Mouse (Mus musculus): ENCODE measurements at regions not wholly inside any gene's neighbourhood (a gene's known extent, or its start where the extent isn't known, plus 50 kb on each side); places are given as distances from the start of the nearest gene placed in this dataset.
A peak's percentile ranks its signal among the peaks of the same experiment; 100 is the strongest.

DNA sequence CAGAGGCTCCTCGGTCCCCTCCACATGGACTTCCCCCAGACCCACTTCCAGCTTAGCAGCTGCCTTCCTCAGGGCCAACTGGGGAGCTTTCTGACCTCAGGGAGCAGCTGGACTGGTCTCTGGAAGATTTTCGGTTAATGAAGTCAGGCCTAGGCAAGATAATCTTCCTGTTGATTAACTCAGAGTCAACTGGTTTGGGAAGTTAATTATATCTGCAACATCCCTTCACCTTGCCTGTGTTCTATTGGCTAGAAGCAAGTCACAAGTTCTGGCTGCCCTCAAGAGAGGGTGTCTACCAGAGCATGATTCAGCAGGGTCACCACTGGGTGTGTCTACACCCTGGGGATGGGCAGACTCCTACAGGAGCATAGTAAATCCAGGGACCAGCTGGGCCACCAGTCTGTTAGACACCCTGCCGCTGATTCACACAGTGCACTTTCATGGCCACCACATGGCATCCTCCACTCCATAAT lies 53.9 kb upstream of the Maml3 start:
- DNase-seq (ENCODE audit: low spot score in 2 of 2): no peak

GRCm38 (mm10) chr3:52161688-52162087 lies 56.8 kb upstream of the Maml3 start:
- no peak for DNase-seq (ENCODE audit: low spot score in 2 of 2)

GRCm38 (mm10) chr3:52163990-52164389 lies 59.1 kb upstream of the Maml3 start:
- no peak for DNase-seq (ENCODE audit: low spot score in 2 of 2)

- DNase-seq (ENCODE audit: low spot score in 2 of 2): no peak
Measured at GRCm38 (mm10) chr3:52167420-52167819, 62.5 kb upstream of the Maml3 start.

GRCm38 (mm10) chr3:52170847-52171246 lies 66.0 kb upstream of the Maml3 start:
- no peak for DNase-seq (ENCODE audit: low spot score in 2 of 2)

- no peak for DNase-seq (ENCODE audit: low spot score in 2 of 2)
Measured at GRCm38 (mm10) chr3:52171303-52171702, 66.4 kb upstream of the Maml3 start.

DNA sequence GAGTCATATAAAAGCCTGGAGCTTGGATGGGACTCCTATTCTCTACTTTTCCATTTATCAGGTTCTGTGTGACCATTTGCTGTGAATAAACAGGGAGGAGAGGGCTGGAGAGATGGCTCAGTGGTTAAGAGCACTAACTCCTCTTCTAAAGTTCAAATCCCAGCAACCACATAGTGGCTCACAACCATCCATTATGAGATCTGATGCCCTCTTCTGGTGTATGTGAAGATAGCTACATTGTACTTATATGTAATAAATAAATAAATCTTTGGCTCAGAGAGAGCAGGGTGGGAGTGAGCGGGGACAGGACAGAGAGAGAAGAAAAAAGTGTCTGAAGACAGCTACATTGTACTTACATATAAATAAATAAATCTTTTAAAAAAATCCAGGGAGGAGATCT lies 68.6 kb upstream of the Maml3 start:
- no peak for DNase-seq (ENCODE audit: low spot score in 2 of 2)

DNA sequence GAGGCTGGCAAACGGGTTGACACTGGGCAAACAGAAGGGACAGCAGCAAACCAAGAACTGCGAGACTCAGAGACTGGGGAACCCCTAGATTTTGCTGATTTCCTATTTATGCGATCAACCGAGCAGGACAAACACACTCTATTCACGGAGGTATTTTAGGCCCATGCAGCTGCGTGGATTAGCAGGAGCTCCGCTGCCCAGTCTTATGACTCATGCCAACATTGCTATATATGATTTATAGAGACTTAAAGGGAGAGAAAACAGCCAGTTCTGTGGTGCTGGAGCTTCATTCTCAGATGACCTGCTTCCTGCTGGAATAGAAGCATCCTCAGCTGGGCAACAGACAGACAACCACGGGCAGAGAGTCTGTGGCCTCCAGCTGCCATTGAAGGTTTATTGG lies 71.2 kb upstream of the Maml3 start:
- no peak for DNase-seq (ENCODE audit: low spot score in 2 of 2)

DNA sequence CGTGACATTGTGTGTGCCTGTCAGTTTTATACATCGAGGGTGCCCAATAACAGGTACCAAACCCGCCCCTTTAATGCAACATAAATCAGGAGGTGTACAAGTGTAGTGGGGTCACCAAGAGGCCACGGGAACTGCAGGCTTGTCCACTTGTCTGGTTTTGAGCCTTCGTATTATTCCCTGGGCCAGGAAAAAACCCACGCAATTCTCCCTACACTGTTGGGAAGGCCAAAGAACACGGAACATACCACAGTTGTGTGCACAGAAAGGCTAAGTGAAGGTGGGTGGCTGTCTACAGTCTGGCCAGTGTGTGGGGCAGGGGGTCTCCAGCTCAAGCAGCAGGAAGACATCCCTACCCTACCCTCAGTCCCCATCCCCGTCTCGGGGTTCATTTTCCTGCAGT lies 74.0 kb upstream of the Maml3 start:
- DNase-seq (ENCODE audit: low spot score in 2 of 2): no peak

GRCm38 (mm10) chr3:52179686-52180085 lies 74.8 kb upstream of the Maml3 start:
- DNase-seq (ENCODE audit: low spot score in 2 of 2): peak; percentile 59 to 70

GRCm38 (mm10) chr3:52180306-52180705 lies 75.4 kb upstream of the Maml3 start:
- no peak for DNase-seq (ENCODE audit: low spot score in 2 of 2)

GRCm38 (mm10) chr3:52180785-52181184 lies 75.9 kb upstream of the Maml3 start:
- DNase-seq (ENCODE audit: low spot score in 2 of 2): peak in 1 of 2 experiments; percentile 25

DNA sequence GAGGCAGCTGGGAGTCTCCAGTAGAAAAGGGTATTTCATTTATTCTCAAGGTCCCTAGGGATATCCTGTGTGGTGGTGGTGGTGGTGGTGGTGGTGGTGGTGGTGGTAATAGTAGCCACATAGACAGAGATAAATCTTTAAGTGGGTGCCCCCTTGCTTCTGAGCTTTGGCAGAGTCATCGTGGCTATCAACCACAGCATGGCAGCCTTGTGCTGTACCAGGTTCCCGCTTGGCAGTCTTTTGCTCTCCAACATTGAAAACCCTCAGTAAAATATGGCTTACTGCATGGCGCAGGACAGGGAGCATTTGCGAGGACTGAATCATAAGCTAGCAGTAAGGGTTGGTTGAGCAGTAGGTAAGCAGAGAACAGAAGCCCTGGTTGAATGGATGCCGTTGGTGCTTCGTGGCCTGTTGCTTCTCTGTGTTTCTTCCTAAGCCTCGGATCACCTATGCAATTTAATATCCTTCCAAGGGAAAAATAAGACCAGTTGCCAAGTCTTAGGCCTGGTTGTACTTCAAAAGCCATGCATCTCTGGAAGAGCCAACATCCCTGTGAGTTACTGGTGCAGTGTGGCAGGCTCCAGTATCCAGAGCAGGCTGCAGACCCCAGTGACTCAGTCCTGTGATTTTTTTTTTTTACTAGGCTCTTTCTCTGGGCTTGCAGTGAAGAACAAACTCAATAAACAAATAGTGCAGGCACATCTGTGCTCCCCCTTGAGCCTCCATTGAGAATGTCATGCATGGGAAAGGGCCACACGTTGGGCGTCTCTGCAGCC lies 76.6 kb upstream of the Maml3 start:
- no peak for DNase-seq (ENCODE audit: low spot score in 2 of 2)

- DNase-seq (ENCODE audit: low spot score in 2 of 2): no peak
Measured at GRCm38 (mm10) chr3:52184241-52184640, 79.4 kb upstream of the Maml3 start.

DNA sequence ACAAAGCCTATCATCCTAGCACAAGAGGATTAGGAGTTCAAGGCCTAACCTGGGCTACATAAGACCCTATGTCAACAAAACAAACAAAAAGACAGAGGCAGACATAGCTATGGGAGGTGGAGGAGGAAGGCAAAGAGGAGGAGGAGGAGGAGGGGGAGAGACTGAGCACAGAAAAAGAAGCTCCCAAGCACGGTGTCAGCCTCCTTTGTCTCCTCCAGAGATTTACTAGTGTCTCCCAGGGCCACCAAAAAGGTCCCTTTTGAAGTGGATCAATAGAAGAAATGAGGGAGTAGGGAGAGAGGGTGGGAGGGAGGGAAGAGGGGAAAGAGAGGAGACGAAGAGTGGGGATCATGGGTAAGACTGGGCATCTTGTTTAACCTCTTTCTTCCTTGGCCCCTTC lies 80.5 kb upstream of the Maml3 start:
- DNase-seq (ENCODE audit: low spot score in 2 of 2): no peak

- DNase-seq (ENCODE audit: low spot score in 2 of 2): no peak
Measured at GRCm38 (mm10) chr3:52187401-52187801, 80.7 kb upstream of the Foxo1 start.

GRCm38 (mm10) chr3:52188303-52188702 lies 79.8 kb upstream of the Foxo1 start:
- DNase-seq (ENCODE audit: low spot score in 2 of 2): no peak

DNA sequence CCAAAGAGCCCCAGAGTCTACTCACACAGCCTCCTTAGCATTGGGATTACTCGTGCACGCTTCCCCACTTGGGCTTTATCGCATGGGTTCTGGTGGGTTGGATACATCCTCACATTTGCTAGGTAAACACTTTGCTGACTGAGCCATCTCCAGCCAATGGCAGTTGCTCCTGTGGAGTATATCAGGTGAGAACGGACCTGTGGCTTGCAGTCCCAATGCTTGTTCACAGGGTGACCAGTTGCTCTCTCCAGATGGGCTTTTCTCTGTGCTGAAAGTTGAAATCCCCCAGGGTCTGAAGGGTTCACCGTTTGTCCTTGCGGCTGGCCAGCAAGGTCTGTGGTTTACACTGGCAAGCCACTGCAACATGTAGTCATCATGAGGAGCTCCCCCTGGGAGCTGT lies 79.1 kb upstream of the Foxo1 start:
- DNase-seq (ENCODE audit: low spot score in 2 of 2): no peak

DNA sequence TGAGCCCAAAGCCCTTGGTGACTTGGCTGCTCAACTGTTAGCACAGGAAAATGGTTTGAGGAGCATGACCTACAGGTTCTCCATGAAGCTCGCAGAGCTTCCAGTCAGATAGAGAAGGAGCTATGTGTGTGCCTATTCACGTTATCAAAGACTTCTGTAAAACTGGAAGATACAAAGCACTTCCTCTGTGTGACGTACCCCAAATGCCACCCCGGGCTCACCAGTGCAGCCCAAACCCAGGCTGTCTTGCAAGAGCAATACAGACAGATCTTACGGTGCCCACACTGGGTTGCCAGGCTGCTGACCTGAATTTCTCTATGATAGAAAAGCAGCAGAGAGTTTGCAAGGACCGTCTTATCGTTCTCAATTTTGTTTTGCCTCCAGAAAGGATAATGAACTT lies 78.1 kb upstream of the Foxo1 start:
- no peak for DNase-seq (ENCODE audit: low spot score in 2 of 2)

- no peak for DNase-seq (ENCODE audit: low spot score in 2 of 2)
Measured at GRCm38 (mm10) chr3:52193026-52193425, 75.1 kb upstream of the Foxo1 start.

- DNase-seq (ENCODE audit: low spot score in 2 of 2): no peak
Measured at GRCm38 (mm10) chr3:52194216-52194615, 73.9 kb upstream of the Foxo1 start.

GRCm38 (mm10) chr3:52195486-52195885 lies 72.7 kb upstream of the Foxo1 start:
- no peak for DNase-seq (ENCODE audit: low spot score in 2 of 2)

GRCm38 (mm10) chr3:52196047-52196935 lies 71.8 kb upstream of the Foxo1 start:
- DNase-seq (ENCODE audit: low spot score in 2 of 2): peak in 1 of 2 experiments; percentile 35
